Mouse (Mus musculus) 416B (cell line): ENCODE measurements at regions not wholly inside any gene's neighbourhood (a gene's known extent, or its start where the extent isn't known, plus 50 kb on each side); places are given as distances from the start of the nearest gene placed in this dataset.

ENCODE experiments used
- DNase-seq: peaks from one replicate; pipeline ENCODE4 v3.0.0; 2011; ENCODE audit warnings: low read depth

GRCm38 (mm10) chr4:29135685-29136385 is 322.9 kb downstream of the Epha7 start:
- DNase-seq, result no peak

GRCm38 (mm10) chr4:29138771-29139301 is 325.9 kb downstream of the Epha7 start:
- DNase-seq, result no peak

DNA sequence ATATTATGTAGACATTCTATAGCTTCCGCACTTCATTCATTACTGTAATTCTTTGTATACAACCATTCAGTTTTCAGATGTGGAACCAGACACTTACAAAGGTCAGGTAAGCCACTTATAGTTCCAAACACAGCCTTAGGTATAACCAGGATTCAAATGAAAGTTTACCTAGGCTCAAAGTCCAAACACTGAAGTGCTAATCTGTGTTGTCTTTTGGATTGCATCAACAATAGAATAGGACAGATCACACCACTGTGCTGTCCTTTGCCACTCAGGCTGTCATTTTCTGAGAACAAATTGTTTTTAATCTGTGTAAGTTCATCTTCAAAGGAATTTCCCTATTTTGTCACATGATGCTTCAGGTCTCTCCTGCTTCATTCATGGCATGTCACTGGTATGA is 330.5 kb downstream of the Epha7 start:
- no peak for DNase-seq

DNA sequence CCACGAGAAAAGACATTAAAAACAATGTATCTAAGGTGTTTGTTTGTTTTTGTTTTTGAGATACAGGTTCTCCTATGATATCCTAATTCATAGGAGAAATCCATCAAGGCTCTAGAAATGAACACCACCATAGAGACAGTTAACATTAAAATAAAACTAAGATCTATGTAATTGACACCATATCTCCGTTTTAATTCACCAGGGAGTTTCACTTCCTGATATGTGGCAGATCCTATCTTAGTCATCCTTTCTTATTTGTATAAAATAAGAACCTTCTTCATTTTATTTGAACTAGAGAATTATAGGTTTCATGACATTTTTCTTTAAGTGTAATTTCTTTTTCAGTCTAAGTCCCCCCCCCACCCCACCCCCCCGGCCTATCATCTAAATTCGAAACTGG is 332.3 kb downstream of the Epha7 start:
- DNase-seq, result no peak

- DNase-seq, result no peak
These were observed 339.4 kb downstream of the Epha7 start for GRCm38 (mm10) chr4:29152134-29152867.

DNA sequence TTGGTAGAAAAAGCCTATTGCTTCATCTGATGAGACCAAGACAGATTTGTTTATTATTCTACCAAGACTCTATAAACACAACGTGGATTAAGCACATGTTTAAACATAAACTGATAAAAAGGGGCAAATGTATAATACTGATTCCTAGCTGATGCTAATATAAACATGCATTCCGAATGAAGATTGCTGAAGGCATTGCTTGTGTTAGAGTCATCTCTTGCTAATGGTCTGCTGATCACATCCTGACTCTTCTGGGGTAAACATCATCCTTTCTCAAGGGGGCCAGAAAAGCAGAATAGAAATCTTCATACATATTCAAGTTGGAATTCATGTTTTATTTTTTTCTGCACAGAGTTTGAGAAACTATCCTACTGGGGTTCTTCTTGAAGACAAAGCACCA is 369.6 kb downstream of the Epha7 start:
- DNase-seq, result no peak

DNA sequence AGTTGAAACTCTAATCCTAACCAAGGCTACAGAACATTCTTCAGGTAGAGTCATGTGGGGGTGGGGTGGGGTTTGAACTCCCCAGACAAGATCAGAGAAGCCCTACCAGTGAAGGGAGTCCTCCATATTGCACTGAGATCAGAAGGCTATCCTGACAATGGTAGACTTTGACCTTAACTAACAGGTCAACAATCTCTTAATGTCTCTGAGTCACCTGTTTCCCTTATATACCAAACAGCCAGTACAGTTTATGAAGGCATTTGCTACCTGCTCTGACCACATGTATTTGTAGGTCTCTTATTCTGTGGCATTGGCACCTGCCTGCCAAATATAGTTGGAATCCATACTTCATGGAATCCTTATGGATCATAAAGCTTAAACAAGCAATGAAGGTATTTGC is 370.5 kb downstream of the Epha7 start:
- DNase-seq, result no peak

- DNase-seq, result no peak
These were observed 370.9 kb downstream of the Epha7 start for GRCm38 (mm10) chr4:29183818-29184217.

GRCm38 (mm10) chr4:29200976-29201375 is 388.0 kb downstream of the Epha7 start:
- DNase-seq, result no peak
